7 mouse cellular contexts compared by ENCODE assay signal in genomic region chr1:152625651-152626050, GRCm38 (mm10).
DNase-seq lines count a peak whose midpoint lies in the region; ATAC-seq and TF ChIP-seq lines count a peak whose summit lies in the region.

No protein-coding gene starts in this region.

- no peaks in the 10 kb centered on the region for H3K9me3 ChIP-seq in lung, postnatal 0 days (ENCODE audit: low read length)
- H3K9me3 ChIP-seq in heart, embryonic 16.5 days (replicated peaks; ENCODE audit: control insufficient read depth, low read length) = no peaks in the 10 kb centered on the region
- H3K9me3 ChIP-seq in liver, embryonic 15.5 days (replicated peaks) = no peaks in the 10 kb centered on the region

- peak overlapping the region; percentile 59; the same call in 1 of the 2 replicates for H3K4me2 ChIP-seq in lung, postnatal 0 days (replicated peaks; ENCODE audit: low read depth, low read length)
- H3K4me2 ChIP-seq in heart, embryonic 16.5 days (ENCODE audit: low read depth, low read length) = peak overlapping the region; percentile 66
- H3K4me2 ChIP-seq in liver, embryonic 15.5 days = peak overlapping the region; percentile 57

- no peak for TF ChIP-seq EP300 in lung, postnatal 0 days (IDR thresholded peaks at IDR 0.05)

- H3K4me1 ChIP-seq in lung, postnatal 0 days (ENCODE audit: insufficient read depth, low read depth, low read length) = peaks cover 13% of the 10 kb centered on the region; the same call in 1 of the 2 replicates
- peaks cover 30% of the 10 kb centered on the region for H3K4me1 ChIP-seq in heart, embryonic 16.5 days (ENCODE audit: control insufficient read depth, insufficient read depth, low read length)
- peaks cover 21% of the 10 kb centered on the region for H3K4me1 ChIP-seq in liver, embryonic 15.5 days (replicated peaks)

- DNase-seq in lung, postnatal 0 days (ENCODE audit: low spot score) = no peak
- DNase-seq in lung, postnatal 36 days = no peak
- no peak for DNase-seq in adipocyte (ENCODE audit: low spot score)
- DNase-seq in thymus, postnatal 10 days (ENCODE audit: low spot score in 2 of 2) = no peak

- no peaks in the 10 kb centered on the region for H3K27me3 ChIP-seq in lung, postnatal 0 days (replicated peaks; ENCODE audit: insufficient read depth, low read length)
- no peaks in the 10 kb centered on the region for H3K27me3 ChIP-seq in heart, embryonic 16.5 days (ENCODE audit: control insufficient read depth, insufficient read depth, low read length)
- H3K27me3 ChIP-seq in liver, embryonic 15.5 days = peaks cover 65% of the 10 kb centered on the region

- ATAC-seq in lung, postnatal 0 days = no peak
- no peak for ATAC-seq in heart, embryonic 16.5 days (replicated peaks; ENCODE audit: extremely low read depth, insufficient read depth, low FRiP score)
- ATAC-seq in liver, embryonic 15.5 days (ENCODE audit: insufficient read depth) = no peak
- no peak for ATAC-seq in megakaryocyte, adult 5-6 weeks (ENCODE audit: poor library complexity, severe bottlenecking)

- H3K9ac ChIP-seq in lung, postnatal 0 days (replicated peaks; ENCODE audit: low read depth) = no peak overlapping the region
- peak overlapping the region; percentile 76 for H3K9ac ChIP-seq in heart, embryonic 16.5 days (ENCODE audit: low read length)
- no peak overlapping the region for H3K9ac ChIP-seq in liver, embryonic 15.5 days

- no peak overlapping the region for H3K4me3 ChIP-seq in lung, postnatal 0 days (ENCODE audit: low read depth, low read length)
- H3K4me3 ChIP-seq in heart, embryonic 16.5 days (ENCODE audit: low read length) = peak overlapping the region; percentile 59
- H3K4me3 ChIP-seq in liver, embryonic 15.5 days (replicated peaks) = no peak overlapping the region

- H3K36me3 ChIP-seq in lung, postnatal 0 days (ENCODE audit: insufficient read depth, low read length) = no peaks in the 10 kb centered on the region
- H3K36me3 ChIP-seq in heart, embryonic 16.5 days (ENCODE audit: control insufficient read depth, insufficient read depth) = no peaks in the 10 kb centered on the region
- no peaks in the 10 kb centered on the region for H3K36me3 ChIP-seq in liver, embryonic 15.5 days (replicated peaks)

- TF ChIP-seq CTCF in lung, postnatal 0 days (IDR thresholded peaks at IDR 0.05) = no peak

- H3K27ac ChIP-seq in lung, postnatal 0 days (ENCODE audit: low read length) = no peak overlapping the region
- peak overlapping the region; percentile 89 for H3K27ac ChIP-seq in heart, embryonic 16.5 days (ENCODE audit: low read length)
- H3K27ac ChIP-seq in liver, embryonic 15.5 days (replicated peaks) = no peak overlapping the region
